Mouse (Mus musculus): Measurements from ENCODE around the gene Gtf2h3.
"Not testable (repeated sequence)": the region's sequence is repeated elsewhere in the genome, so short reads cannot be mapped to it uniquely, and the experiment has no call there.

Gene Gtf2h3

DNA sequence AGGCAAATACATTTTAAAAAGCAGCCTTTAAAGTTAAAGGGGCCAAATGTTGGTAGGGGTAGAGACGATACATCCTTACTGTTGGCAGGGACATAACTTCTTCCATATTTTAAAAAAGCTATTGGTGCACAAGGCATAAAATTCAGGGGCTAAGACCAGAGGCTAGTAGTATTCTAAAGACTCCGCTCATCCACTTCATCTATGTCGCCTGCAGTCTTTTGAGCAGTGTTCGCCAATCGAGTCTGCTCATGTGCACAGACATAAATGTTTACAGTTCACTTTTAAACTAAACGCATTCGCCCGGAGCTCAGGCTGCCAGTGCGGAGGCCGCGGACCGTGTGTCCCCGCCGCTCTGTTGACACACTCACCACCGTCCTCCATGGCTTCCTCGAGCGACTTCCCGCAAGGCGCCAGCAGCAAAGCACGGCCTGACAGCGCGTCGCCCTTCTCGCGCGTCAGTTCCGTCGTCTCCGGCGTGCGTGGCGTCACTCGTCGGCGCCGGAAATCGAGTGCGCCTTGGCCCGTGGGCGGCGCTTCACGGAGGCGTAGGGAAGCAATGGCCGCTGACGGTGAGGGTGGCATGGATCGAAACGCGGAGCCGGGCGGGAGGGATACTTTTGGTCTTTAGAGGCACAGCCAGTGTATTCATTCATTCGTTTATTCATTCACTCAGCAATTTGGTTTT is at the start of gene Gtf2h3, which contains the start of gene Eif2b1:
Gtf2h3 (plus strand) TSS at position 508 of the 685 bp plus-strand sequence.
Eif2b1 (minus strand) TSS at position 499 of the 685 bp plus-strand sequence.
- peak; percentile 98 for DNase-seq

DNA sequence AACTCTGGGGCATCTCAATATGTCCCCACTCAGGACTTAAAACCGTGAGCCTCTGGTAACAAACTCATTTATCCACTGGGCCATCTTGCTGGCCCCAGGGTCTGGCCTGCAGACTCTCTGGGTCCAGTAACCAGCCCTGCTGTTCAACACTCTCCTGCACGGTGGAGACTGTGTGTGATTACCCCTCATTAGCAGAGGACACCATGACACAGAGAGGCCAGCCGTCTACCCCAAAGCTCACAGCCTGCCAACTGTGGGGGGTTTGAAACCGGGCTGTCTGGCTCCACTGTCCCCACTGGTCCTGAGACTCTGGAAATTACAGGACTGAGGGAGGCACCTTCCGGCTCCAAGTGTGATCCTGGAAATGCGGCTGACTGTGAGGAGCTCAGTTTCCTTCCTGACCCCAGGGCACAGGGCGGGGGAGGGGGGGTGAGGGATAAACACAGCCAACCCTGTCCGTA is 49.7 kb upstream of the Gtf2h3 start:
- DNase-seq, result peak; percentile 24

DNA sequence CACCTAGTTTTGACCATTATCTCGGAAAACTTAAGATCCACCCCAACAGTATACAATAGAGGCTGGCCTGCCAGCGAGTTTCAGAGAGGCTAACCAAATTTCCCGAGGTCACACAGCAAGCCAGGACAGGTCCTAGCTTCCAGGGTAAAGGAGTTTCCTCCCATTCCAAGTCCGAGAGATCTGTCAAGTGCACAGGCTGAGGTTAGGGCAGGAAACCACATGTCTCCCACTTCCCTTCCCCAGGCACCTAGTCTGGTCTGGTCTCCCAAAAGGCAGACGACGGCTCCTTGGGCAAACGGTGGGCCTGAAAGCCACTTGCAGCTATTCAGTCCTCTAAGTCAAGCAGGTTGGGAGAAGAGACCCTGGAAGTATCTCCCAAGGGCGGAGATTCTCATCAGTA is 49.2 kb upstream of the Gtf2h3 start:
- no peak for DNase-seq

DNA sequence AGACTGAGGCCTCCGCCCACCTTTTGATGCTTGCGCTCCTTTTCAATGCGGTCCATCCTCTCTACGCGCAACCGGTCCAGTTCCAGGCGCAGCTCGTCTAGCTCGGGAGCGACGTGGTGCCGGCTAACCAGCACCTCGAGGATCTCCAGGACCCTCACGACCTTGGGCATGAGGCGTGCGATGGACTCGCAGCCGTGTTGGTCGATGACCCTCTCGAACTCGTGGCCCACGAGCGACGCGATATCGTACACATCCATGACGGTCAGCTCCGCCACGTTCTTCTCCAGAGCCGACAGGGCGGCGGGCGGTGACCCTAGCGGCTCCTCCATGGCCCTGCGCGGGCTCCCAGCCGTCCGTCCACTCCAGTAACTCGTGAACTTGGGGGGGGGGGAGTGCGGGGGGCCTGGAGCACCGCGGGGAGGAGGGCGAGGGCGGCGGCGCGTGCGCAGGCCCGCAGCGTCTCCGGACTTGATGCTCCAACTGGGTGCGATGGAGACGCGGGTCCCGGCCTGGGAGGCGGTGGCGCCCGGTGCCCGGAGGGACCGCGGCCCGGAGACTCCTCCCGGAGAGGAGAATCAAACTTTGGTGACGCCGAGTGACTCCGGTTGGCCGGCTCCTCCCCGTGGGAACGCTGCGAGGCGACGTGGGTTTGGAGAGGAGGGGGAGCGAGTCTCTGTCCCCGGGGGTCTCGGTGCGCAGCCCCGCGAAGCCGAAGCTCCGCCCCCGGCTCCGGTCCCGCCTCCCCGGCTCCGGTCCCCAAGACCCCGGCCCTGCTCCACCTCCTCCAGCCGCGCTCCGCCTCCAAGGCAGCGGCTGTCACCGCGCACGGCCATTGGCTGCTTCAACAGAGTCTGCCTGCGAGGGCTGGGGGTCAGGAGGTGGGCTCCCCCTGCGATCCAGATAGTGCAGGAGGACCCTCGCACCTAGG is 48.0 kb upstream of the Gtf2h3 start, which contains the start of gene Rilpl1:
Rilpl1 (minus strand) TSS at position 737 of the 928 bp plus-strand sequence.
- DNase-seq, result peak; percentile 96

DNA sequence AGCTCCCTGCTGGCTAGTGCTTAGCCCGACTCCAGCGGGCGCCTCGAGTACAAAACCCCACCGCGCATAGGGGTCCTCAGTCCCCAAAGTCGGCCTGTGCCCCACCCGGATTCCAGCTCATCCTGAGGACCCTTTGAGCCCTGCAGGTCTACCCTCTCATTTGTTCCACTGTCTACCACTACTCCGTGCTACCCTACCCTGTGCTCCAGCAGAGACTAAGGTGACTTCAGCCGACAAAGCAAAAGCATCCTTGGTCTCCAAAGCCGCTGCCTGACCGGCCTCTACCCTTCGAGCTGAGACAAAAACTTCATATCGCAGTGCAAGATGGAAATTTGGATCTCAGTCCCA is 47.4 kb upstream of the Gtf2h3 start:
- no peak for DNase-seq

DNA sequence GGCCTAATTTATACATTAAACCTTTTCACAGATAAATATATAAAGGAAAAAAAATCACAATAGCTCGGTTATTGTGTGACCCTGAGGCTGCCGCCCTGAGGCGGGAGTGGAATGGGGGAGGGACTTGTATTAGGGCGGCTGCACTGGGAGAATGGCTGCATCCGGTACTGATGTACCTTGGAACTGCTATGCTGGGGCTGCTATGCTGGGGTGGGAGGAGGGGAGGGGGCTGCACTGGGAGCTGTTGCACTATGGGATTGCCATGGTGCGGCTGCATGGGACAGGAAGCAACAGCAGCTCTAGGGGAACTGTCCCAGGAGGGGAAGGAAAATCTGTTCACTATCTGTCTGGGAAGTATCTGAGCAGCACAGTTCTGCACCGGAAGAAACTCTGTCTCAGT is 46.5 kb upstream of the Gtf2h3 start:
- peak; percentile 47 for DNase-seq

DNA sequence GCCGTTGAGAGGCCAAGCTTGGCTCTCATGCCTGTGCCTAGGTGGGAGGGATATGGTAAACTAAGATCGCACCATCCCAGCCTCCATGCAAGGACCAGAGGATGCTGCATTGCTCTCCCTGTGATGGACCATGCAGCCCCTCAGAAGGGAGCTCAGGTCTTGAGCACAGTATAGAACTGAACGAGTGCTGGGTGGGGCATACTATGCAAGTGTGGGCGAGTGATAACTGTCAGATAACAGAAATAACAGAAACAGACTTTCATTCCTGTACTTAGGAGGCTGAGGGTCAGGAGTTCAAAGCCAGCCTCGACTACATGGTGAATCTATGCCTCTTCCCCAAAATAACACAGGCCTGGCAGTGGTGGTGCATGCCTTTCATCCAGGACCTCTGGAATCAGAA is 43.9 kb upstream of the Gtf2h3 start:
- no peak for DNase-seq

DNA sequence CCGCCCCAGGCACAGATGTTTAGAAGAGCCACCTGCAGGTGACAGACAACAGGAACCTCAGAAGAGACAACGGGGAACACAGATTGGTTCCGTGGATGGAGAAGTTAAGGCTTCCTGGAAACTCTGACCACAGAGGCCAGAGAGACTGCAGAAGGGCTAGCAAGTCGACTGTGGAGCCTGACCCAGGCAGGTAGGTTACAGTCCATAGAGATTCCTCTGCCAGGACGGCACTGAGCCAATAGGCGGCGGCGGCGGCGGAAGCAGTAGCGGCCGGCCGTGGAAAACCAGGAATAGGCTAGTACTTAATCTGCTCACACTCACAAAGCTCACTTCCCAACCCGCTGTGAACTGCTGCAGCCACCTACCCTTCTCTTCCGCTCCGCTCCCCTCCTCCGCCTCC is 42.2 kb upstream of the Gtf2h3 start:
- DNase-seq, result peak; percentile 61

DNA sequence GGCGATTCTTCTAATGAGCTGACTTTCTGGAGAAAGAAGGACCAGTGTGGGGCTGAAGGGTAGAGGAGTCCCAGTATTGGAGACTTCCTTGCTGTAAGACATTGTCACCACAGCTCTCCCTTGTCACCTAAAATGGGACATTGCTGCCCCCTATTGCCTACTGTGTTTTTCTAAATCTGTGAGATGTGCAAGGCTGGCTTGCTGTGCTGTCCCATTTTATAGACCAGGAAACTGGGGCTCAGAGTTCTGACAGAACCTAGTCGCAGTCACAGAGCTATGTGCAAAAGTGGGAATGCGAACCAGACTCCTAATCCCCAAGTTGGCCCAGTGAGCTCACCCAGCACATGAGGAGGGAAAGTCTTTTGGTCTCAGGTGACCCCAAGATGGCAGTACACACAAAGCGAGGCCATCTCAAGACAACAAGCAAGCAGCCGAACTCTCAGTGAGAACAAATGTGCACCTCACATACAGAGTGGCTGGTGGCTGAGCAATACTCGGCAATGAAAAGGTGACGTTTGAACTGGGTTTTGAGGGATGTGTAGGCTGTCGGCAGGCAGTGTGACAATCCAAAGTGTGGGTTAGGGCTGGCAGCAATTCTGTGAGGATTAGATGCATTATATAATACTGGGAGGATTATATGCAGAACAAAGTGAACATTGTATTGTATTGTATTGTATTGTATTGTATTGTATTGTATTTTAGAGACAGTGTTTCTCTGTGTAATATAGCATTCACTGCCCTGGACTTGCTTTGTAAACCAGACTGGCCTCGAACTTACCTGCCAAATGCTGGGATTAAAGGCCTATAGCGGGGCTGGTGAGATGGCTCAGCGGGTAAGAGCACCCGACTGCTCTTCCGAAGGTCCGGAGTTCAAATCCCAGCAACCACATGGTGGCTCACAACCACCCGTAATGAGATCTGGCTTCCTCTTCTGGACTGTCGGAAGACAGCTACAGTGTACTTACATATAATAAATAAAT is 39.8 kb upstream of the Gtf2h3 start:
- peak; percentile 63 for DNase-seq

DNA sequence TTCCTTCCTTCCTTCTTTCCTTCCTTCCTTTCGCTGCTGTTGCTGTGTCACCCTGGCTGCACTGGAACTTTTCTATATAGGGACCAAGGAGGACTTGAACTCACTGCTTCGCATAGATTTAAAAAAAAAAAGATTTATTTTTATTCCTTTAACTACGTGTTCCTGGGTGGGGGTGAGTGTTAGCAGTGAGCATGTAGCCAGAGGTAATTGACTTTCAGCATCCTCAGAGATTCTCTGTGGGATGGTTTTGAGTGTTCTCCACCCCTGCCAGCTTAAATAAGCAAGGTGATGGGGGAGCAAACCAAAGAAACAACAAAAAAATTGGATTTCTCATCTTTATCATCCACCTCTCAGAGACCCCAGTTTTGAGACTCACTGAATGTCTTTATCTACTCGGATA is 39.0 kb upstream of the Gtf2h3 start:
- DNase-seq, result no peak

DNA sequence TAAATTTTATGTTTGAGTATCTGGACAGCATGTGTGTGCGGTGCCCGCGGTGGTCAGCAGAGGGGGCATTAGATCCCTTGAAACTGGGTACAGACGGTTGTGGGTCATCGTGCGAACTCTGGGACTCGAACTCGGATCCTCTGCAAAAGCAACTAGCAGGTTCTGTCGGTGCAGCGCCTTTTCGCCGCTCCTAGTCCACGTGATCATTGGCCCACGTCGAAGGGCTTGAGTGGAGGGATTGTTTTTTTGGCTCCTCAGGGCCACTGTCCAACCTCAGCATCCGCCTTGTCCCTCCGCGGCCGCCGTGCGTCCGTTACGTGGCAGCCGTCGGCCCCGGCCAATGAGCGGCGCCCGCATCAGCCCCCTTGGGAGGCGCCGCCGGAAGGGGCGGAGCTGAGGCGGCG is 38.6 kb upstream of the Gtf2h3 start, which contains the start of gene Tmed2:
Tmed2 (plus strand) TSS at position 313 of the 404 bp plus-strand sequence.
- DNase-seq, result peak; percentile 98

DNA sequence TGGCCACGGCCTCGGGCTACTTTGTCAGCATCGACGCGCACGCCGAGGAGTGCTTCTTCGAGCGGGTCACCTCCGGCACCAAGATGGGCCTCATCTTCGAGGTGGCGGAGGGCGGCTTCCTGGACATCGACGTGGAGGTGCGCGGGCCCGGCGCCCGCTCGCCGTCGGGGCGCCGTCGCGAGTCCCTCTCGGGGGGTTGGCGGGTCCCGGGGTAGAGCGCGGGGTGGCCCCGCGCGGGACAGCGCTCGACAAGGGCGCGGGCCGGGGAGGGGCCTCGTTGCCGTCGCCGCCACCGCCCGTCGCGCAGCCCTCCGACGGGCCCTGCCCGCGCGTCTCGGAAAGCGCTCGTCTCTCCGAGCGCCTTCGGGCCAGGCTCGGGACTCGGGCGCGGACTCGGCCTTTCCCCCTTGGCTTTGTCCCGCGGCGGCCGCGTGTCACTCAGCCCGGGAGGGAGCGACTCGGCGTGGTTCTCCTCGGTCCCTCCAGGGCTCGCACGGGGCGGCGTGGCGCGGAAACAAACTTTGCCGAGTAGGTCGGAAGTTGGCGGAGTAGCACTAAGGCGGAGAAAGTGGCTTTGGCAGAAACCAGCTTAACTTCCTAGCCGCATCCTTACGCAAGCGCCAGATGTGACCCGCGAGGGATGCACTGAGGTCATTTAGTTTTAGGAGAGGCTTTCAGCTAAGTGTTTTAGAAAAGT is 37.9 kb upstream of the Gtf2h3 start:
- peak; percentile 63 for DNase-seq

DNA sequence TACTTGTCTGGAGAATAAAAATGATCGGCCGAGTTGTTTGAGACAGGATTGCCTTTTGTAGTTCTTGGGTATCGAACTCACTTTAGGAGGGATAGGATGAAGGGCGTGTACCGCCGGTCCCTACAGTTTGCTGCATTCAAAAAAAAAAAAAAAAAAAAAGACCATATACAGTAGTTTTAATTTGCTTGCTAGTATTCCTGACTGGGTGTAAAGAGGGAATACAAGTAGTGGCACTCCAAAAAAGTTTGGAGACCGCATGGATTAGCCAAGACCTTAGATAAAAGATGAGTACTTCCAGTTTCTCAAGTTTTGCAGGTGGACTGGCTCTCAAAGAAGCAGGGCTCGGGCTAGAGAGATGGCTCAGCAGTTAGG is 37.4 kb upstream of the Gtf2h3 start:
- DNase-seq, result no peak

DNA sequence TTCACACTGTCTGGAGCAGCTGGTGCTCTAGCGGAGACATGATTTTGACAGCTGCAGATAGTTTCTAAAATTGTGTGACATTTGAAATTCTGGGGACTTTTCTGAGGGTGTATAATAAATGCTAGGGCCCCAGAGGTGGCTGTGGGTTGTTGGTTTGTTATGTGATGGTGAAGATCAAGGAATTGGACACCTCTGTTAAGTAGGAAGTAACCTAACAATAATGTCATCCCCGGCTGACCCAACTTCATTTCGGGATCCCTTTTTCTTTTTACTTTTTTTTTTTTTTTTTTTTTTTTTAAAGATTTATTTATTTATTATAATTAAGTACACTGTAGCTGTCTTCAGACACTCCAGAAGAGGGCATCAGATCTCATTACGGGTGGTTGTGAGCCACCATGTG is 28.2 kb upstream of the Gtf2h3 start:
- DNase-seq, result not testable (repeated sequence)

DNA sequence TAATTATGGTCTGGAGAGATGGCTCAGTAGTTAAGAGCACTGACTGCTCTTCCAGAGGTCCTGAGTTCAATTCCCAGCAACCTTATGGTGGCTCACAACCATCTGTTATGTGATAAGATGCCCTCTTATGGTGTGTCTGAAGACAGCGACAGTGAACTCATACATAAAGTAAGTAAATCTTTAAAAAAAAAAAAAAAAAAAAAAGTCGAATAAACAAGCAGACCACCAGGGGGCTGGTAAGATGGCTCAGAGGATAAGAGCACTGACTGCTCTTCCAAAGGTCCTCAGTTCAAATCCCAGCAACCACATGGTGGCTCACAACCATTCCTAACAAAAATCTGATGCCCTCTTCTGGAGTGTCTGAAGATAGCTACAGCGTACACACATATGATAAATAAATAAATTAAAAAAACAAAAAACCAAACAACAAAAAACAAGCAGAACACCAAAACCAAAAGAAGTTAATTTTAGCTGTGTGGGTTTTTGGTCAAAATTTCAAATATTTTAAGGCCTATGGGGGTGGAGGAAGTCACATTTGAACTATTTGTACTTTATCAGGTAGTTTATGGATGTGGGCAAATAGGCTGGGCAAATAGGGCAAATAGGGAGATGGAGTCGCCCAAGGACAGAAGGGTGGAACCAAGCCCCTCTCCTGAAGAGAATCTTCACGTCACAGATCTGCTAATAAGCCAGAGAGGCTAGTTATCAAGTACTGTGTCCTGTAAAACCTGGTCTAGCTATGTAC is 27.4 kb upstream of the Gtf2h3 start:
- peak; percentile 34 for DNase-seq

DNA sequence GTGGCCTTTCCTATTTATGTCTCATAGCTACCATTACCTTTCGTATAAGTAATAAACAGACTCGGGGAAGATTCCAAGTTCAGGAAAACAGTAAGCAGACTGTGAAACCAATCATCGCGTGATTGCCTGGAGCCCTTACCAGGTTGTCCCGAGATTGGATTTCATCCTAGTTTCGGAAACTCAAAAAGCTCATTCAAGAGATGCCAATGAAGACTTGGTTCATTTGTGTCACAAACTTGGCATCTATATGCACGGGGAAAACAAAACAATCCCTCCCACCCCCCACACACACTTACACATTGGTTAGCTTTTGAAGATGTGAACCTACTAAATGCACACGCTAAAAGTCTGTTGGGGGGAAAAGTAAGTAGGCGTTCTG is 26.9 kb upstream of the Gtf2h3 start:
- peak; percentile 30 for DNase-seq

DNA sequence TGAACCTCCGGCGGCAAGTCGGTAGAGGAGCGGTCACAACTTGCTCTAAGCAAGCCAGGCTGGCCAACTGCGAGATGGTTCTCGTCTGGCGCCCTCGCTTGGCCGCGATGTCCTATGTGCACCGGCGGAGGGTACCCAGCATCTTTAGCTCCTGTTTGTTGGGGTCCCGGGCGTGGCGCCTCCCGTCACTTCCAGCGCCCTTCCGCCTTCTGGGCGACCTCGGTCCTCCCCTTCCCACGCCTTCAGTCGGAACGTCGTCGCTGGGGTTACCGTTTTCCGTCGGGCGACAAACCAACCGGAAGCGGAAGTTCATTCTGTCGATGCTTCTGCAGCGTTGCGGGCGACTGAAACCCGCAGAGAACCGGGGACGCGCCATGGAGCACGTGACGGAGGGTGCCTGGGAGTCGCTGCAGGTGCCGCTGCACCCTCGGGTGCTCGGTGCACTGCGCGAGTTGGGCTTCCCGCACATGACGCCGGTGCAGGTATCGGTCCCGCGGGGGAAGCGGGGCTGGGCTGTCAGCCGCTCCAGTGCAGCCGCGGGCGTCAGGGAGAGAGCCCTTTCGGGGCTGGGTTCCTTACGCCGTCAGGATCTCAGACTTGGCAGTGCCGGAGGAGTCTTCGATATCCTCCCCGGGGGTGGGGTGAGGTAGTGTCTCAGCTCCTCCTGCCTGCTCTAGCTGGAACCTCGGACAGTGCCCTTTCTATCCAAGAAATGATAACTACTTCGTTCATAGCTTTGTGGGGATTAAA is 26.2 kb upstream of the Gtf2h3 start, which contains the start of gene Ddx55:
Ddx55 (plus strand) TSS at position 307 of the 750 bp plus-strand sequence.
- DNase-seq, result peak; percentile 95

DNA sequence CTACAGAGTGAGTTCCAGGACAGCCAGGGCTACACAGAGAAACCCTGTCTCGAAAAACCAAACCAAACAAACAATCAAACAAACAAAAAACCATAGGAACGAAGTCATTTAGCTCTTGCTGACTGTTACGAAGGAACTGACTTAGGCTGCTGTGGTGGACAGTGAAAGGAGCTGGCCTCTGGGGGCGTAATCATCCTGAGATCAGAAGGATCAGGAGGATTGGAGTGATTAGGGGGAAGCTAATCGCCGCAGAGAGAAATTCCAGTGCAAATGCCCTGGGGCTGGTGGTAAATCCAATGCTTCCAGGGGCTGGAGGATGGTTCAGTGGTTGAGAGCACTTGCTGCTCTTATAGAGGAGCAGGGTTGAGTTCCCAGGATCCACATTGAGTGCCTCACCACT is 25.3 kb upstream of the Gtf2h3 start:
- DNase-seq, result no peak

DNA sequence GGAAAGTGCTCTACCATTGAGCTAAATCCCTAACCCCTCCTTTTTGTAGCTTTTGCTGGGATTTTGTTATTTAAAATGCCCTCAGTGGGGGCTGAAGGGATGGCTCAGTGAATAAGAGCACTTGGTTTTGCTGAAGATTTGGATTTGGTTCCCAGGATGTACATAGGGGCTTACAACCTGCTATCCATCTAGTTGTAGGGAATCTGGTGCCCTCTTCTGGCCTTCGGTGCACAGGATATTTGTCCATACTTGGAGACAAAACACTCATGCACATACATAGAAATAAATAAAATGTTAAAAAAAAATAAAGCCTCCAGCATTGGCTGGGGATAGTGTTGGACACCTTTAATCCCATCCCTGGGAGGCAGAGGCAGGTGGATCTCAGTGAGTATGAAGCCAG is 23.8 kb upstream of the Gtf2h3 start:
- peak; percentile 46 for DNase-seq

DNA sequence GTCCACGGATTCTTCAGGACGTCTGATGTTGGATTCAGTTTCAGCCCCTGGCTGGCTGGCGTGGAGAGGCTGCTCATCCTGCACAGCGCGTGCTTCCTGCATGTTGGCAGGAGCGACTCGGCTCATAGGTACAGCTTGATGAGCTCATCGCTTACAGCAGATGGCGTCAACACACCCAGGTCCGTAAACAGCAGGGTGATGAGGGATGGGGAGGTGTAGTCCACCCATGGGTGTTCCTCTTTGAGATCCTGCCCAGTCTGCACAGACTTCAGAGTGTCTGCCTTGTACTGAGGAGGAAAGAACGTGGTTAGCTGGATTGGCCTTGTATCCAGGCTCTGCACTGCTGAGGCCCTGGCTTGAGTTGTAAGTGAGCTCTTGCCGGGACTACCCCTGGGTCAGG is 7.9 kb upstream of the Gtf2h3 start:
- DNase-seq, result no peak
